Mouse (Mus musculus): ENCODE measurements around the gene Tmod4.

The Tmod4 gene

GRCm38 (mm10) chr3:95174011-95174592 lies 49.8 kb downstream of the Tmod4 start:
- peak; percentile 84 for DNase-seq

GRCm38 (mm10) chr3:95176500-95176899 lies 52.2 kb downstream of the Tmod4 start:
- DNase-seq, result no peak

DNA sequence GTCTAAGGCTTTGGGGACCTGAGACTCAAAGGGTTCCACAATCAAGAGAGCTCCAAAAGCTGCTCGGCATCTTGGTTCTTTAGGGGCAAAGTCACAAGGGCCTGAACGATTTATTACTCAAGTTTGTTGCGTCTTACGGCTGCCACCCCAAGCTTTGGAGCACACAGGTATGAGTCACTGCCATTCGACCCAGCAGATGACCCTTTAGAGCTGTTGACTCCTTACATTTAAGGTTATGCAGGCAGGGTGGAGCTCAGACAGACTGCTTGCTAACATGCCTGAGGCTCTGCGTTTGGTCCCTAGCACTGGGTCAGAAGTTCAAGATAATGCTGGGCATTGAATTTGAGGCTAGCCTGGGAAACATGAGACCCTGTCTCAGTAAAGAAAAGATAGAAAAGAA lies 53.3 kb downstream of the Tmod4 start:
- DNase-seq, result no peak
